Mouse (Mus musculus) liver, postnatal 0 days (tissue): ENCODE measurements around the gene Pdcd1lg2.

Experiments
- CTCF ChIP-seq: sonication (generic); IDR thresholded peaks from 2 replicates; pipeline ENCODE4 v1.5.1; 2016; ENCODE audit warnings: antibody characterized with exemption, low read depth
- EP300 ChIP-seq: IDR thresholded peaks from 2 replicates; pipeline ENCODE4 v1.6.1; 2016; ENCODE audit warnings: antibody characterized with exemption, low read depth, mild to moderate bottlenecking

DNA sequence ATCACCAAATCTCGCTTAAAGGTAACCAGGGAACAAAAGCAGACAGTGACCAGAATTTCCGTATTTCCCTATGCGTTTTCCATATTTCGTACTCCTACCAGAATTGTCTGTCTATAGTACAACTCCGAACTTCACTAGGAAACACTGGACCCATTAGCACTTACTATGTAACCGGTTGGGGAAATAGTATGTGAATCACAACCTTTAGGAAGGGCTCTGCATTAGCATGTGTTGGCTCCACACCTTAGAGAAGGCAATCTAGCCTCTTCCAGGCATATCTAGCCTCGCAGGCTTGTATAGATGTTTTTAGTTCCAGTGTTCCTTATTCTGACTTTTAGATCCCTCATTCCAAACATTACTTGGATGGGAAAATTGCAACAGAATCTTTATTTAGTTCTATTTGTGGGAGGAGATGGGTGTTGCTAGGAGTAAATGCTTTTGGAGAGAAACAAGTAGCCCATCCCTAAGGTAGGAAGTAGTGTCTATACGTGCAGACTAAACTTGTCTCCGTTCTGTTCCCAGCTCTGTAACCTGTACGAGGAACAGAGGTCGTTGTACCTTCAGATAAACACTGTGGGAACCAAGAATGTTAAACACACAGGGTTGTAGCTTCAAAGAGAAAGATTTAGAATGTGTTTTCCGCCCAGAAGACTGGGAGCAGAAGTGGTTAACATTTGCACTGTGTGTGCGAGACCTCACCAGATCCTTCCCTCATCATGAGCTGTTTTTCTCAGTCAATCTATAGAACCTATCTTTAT is 48.4 kb upstream of the Pdcd1lg2 start:
- no peak for TF ChIP-seq CTCF
- TF ChIP-seq EP300: no peak
